Mouse (Mus musculus) kidney, adult 18-20 months (tissue): Measurements from ENCODE around the gene Rdh16.
A peak's percentile ranks its signal among the peaks of the same experiment; 100 is the strongest.
"Not testable (repeated sequence)": the region's sequence is repeated elsewhere in the genome, so short reads cannot be mapped to it uniquely, and the experiment has no call there.

Experiments
- DNase-seq: peaks from one replicate; pipeline ENCODE4 v3.0.0; 2021

Rdh16 gene

DNA sequence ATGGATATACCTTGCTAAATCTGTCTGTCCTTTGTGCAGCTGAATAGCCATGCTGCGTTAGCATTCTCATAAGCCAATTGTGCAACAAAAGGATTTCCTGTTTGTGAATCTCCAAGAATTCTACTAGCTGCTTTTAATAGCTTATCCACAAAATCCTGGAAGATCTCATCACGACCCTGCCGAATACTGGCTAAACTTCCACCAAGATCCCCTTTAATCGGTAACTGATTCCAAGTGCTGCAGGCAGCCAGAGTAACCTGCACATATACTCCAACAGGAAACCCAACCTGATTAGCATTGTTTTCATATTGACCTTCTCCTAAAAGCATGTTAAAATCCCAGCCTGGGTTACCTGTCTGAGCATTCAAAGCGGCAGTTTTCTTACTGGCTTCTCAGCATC is 34.3 kb downstream of the Rdh16 start:
- DNase-seq = peak; percentile 47

DNA sequence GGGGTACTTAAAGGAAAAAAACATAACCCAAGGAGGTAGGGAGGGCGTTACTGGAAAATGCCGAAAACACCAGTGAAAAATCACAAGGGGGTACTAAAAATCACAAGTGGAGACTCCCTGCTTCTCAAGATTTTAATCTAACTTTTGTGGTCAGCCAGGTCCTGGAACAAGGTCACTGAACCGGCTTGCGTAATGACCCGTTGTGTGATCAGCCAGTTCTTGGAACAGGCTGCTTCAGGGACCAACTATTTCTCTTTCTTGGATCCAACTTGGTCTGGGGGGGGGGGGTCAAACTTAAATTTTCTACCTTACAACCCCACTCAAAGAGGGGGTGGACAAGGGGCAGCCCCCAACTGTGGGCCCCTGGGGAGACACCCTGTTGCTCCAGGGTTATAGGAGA is 36.8 kb downstream of the Rdh16 start:
- DNase-seq = peak; percentile 62

DNA sequence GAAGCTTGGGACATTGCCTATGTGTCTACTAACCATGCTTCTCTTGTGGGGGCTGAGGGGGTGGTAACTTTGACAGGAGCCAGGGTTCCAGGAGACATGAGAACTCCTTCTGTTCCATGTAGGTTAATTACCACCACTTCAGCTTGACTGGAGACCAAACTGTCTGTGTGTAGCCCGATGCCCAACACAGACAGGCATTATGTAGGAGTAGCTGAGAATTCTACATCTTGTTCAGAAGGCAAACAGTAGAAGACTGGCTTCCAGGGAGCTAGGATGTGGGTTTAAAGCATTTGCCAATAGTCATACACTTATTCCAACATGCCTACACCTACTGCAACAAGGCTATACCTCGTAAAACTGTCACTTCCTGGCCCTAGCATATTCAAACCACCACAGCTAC is 37.6 kb downstream of the Rdh16 start:
- no peak for DNase-seq

DNA sequence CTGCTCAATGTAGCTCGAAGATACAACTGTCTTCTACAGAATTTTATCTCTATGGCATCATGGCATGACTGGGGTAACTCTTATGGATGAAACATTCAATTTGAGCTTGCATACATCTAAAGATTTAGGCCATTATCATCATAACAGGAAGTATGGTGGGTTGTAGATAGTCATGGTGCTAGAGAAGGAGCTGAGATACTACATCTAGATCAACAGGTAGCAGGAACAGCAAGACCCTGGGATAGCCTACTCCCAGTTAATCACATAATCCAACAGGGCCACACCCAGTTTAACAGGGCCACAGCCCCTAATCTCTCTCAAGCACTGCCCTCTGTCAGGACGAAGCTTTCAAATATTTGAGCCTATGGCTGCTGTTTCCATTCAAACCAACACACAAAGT is 39.8 kb downstream of the Rdh16 start:
- DNase-seq = no peak

DNA sequence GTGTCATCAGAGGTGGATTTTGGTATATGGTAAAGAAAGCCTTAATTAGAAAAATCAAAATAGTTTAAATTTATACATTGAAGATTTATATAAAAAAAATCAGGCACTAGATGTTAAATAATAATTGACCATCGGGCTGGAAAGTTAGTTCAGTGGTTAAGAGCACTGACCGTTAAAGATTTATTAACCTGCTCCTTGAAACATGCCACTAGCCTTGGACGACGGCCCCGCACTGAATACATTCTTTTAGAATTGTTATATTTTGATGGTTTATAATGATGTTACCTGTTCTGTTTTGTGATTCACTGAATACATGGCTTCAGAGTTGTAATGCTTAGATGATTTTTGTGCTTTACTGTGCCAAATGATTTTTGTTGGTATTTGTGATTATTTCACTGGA is 45.0 kb downstream of the Rdh16 start:
- not testable (repeated sequence) for DNase-seq

DNA sequence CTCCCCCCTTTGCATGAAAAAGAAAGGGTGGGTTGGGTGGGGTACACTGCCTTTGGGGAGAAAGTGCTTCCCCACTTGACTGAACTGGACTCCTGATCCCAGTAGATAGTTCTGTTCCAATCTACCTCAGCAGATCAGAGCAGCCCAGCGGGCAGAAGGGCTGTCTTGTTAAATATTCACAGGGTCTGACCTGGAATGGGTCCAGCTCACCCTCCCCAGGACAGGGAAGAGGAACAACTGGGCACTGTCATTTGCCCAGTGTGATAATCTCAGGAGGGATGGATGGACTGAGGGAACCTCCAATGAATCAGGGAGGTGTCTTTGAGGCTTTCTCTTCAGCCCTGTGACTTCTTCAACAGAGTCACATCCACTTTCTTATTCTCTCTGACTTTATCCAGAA is 47.1 kb downstream of the Rdh16 start:
- DNase-seq = peak; percentile 82

DNA sequence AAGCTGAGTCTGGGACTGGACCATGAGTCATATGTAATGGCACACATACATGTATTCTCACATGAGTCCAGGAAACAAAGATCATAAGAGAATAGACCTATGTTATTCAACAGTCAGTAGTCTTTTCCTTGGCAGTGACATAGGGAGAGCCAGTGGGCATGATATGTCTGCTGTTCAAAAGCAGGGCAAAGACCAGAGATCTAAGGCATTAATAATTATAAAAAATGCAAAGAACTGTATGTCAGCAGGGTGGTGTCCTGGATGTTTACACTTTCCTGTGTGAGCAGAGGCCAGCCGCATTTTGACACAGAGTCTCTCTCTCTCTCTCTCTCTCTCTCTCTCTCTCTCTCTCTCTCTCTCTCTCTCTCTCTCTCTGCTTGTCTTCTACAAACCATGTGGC is 48.7 kb downstream of the Rdh16 start, which contains the start of gene Rdh19:
Rdh19 (plus strand) TSS at position 301 of the 400 bp plus-strand sequence.
- DNase-seq = no peak

DNA sequence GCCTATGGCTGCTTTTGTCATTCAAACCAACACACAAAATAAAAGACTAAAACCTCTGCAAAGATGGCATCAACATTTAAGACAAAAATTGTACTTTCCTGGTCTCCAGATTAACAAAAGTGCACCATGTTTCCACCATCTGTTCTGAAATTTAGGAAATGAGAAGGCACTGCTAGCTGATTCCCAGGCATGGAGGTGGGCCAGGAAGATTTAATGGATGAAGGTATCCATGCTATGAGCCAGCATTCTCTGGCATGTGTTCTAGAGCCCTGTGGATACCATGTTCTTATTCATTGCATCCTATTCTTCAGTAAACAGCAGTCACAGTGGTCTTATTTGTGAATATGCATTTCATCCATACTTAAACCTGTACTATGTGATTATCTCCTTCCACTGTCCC is 55.4 kb downstream of the Rdh16 start:
- no peak for DNase-seq

DNA sequence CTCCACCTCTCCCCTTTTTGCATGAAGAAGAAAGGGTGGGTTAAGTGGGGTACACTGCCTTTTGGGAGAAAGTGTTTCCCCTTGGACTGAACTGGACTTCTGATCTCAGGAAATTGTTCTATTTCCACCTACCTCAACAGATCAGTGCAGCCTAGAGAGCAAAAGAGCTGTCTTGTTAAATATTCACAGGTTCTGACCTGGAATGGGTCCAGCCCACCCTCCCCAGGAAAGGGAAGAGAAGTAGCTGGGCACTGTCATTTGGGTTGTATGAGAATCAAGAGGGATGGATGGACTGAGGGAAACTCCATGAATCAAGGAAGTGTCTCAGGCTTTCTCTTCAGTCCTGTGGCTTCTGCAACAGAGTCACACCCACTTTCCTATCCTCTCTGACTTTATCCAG is 64.0 kb downstream of the Rdh16 start:
- DNase-seq = peak; percentile 76

DNA sequence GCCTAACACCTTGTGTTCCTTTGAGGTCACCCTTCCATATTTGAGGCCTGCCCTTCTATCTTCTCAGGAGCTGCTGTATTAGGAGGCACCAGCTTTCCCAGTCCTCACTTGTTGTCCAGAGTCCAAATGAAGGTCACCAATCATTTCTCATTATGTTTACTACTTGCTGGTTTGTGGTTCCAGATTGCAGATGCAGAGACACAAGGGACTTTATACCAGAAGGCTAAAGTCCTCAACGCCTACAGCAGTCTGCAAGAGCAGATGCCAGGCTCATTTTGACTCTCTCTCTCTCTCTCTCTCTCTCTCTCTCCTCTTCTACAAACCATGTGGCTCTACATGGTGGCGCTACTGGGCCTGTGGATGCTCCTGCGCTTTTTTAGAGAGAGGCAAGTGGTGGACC is 65.3 kb downstream of the Rdh16 start, which contains the start of gene Rdh16f2:
Rdh16f2 (plus strand) TSS at position 243 of the 400 bp plus-strand sequence.
- DNase-seq = peak; percentile 56

DNA sequence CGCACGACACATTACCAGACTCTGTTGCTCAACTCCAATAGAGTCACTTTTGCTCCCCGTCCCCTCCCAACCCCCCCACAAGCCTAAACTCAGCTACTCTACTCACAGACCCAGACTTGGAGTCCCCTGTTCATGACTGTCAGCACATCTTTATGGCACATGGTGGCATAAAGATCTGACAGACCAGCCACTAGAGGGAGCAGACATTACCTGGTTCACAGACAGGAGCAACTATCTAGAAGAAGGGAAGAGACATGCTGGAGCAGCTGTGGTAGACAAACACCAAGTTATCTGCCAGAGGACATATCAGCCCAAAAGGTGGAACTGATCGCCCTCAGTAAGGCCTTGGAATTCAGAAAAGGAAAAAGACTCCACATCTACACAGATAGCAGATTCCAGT is 71.5 kb downstream of the Rdh16 start:
- DNase-seq = peak; percentile 42

DNA sequence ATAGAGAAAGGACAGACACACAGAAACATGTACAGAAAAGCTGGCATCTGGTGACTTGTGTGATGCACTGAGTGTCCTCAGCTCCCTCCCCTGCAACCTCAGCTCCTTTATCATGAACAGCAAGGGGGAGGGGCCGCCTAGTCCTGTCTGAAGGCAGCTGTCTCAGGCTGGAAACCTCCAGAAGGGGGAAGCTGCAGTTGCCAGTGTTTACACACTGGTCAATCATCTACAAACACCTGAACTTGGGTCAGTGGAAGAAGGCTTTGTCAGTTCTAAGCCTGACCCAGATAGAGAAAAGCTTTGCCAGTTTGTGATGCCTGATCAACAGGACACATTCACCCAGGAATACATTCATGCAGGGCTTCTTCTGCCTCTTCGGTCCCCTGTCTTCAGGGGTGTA is 76.7 kb downstream of the Rdh16 start:
- DNase-seq = peak; percentile 80

DNA sequence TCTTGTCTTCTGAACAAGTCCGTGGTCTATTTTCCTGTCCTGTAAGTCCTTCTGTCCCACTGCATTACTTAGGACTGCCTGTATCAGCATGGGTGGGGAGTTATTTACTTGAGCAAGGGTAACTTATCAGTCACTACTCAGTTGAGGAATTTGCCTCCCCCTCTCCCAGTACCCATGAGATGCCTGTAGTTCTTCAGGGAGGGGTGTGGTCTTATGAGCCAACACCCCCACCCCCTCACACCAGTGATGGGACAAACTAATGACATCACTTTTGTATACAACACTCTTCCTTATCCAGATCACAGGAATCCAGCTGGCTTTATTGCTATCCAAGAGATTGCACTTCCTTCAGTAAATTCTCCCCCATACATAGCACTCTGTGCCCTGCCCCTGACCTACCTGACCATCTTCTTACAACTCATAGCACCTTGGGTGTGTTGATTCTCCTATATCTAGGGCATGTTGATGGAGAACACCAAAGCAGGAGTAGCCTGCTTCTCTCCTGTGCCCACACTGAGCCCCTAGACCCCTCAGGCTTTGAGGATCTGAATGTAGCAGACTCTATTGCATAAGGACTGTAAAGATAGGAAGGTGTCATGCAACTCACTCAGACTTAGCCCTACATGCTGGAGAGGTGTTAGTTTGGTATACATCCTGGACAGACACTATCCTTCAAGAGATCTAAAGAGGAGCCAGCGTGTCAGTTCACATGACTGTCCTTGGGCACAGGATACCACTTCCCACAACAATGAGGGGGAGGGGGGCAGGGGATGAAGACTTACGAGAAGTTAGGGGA is 77.5 kb downstream of the Rdh16 start:
- no peak for DNase-seq

DNA sequence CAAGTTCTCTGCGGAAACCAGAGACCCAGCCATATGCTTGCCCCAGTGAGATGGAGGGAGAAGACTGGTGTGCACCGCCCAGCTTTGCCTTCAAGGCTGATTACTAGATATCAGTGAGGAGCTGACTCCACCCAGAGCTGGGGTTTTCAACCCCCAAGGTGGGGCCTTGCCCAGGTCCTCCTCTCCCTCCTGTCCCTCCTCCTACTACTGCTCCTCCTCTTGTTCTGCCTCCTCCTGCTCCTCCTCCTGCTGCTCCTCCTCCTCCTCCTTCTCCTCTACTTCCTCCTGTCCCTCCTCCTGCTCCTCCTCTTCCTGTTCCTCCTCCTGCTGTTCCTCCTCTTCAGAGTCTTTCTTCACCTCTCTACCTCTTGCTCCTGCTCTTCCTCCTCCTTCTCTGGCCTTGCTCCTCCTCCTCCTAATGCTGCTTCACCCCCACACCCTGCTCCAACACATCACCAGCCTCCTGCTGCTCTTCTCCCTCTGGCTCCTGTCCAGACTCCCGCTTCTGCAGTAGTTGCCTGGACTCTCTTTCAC is 78.3 kb downstream of the Rdh16 start:
- DNase-seq = peak; percentile 55

DNA sequence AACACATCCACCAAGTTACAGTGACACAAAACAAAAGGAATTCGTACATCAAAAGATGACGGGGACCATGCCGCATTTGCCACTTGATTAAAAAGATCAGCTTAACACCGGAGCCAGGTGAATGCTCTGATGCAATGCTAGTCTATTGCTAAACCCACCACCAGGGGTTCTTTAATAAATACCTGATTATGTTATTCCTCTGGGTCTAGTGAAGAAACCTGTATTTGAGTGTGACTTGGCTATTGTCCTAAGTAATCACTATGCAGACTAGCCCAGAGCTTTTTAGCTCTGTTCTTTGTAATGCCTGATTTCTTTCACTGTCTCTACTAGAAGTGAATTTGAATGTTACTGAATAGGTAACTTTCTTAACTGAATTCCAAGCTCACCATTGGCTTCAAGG is 80.1 kb downstream of the Rdh16 start:
- DNase-seq = no peak

DNA sequence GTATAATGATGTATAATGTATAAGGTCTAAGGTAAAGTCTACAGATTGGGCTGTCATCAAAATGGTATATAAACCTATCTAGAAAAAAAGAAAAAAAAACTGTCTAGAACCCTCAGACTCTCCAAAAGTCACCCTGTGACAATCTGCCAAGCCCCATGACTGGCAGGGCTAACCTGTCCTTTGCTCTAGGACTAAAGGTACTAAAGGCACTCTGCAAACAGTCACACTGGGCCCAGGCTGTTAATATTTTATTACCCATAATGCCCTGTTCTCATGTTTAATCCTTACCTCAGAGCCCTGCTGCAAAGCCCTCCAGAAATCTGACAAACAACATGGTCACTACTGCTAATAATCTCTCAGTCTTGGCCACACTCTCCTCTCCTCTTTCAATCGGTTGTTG is 85.6 kb downstream of the Rdh16 start:
- peak; percentile 68 for DNase-seq

DNA sequence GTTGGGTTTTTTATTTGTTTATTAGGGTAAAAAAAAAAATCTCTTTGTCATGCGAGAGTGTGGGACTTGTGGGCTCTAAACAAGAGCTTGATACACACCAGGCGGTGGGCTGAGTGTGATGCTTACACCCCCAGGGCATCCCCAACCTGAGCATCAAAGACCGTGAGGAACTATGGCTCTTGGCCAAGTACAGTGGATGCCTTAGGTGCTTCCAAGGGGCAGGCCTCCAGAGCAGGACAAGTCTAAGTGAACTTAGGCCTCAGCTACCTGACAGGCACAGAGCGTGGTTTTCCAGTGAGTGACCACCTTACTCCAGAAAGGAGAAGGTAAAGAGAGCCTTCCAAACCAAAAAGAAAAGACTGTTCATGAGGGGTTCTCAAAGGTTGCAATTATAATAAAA is 86.0 kb downstream of the Rdh16 start:
- peak; percentile 51 for DNase-seq

DNA sequence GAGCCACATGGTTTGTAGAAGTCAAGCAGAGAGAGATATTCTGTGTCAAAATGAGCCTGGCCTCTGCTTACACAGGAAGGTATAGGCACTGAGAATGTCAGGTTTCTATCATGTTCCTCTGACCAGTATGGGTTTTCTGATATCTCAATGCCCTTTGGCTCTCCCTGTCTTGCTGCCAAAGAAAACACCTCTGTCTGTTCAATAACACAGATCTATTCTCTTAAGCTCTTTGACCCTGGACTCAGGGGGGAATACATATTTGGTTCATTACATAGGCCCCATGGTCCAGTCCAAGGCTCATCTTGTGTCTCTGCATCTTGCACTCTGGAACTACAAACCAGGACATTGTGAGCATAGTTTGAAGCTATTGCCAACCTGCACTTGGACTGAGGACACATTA is 87.7 kb downstream of the Rdh16 start, which contains the start of gene Rdh7:
Rdh7 (minus strand) TSS at position 213 of the 400 bp plus-strand sequence.
- DNase-seq = no peak

DNA sequence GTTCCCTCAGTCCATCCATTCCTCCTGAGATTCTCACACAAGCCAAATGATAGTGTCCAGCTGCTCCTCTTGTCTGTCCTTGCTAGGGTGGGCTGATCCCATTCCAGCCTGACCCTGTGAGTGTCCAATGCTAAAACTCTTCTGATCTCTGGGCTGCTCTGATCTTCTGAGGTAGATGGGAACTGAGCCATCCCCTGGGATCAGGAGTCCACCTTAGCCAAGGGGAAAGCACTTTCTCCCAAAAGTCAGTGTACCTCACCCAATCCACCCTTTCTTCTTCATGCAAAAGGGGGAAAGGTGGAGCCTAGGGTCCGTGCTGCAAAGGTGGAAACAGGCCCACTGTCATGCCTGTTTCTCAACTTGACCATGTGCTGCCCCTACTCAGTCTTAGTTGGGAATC is 90.5 kb downstream of the Rdh16 start:
- no peak for DNase-seq

DNA sequence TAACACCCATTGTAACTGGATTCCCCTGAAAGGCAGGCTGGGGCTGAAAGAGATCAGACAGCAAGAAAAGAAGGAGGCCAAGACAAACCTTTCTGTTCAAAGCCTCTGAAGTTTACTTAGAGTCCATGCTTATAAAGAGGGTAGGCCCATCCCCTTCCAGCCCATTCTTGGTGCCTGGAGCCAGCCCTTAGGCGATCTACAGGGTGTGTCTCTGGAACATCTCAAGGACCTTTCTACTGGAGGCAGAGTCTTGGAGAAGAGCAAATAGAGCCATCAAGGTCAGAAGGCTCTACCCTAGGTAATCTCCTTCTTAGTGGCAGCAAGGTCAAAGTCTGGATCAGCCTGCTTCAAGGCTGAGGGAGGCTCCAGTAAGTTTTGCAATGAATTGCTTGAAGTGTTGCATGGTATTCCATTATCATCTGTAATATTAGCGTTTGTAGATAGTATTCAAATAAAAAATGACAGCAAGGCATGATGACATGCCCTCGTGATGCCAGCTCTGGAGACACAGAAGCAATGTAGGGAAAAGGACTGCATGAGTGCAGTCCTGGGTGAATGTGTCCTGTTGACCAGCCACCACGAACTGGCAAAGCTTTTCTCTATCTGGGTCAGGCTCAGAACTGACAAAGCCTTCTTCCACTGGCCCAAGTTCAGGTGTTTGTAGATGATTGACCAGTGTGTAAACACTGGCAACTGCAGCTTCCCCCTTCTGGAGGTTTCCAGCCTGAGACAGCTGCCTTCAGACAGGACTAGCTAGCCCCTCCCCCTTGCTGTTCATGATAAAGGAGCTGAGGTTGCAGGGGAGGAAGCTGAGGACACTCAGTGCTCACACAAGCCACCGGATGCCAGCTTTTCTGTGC is 92.4 kb downstream of the Rdh16 start:
- peak; percentile 72 for DNase-seq
